Mouse (Mus musculus) adrenal gland, adult 2 months (tissue): ENCODE measurements around the gene Tnnt3. TPM values are rescaled to one million over a fixed set of nuclear protein-coding genes. Genes with fewer than 3 reads are reported as not detected.

Source experiments
- DNase-seq: peaks from one replicate; pipeline ENCODE4 v3.0.0; 2021
- long read RNA-seq: library from polyadenylated mRNA; stranded (forward); transcript quantifications from one replicate; pipeline ENCODE4 v2.0.0, GENCODE M21; 2021
- polyA plus RNA-seq: library from polyadenylated mRNA; depleted of rRNA; stranded (reverse); fragments of >200 nt; gene quantifications from 2 replicates; pipeline ENCODE4 v1.2.3, GENCODE M21; 2012; rRNA removed
- total RNA-seq, 2 experiments: library from RNA; stranded (reverse); gene quantifications; 2 replicates each; pipeline ENCODE4 v1.2.3; 2021

The Tnnt3 gene
- total RNA-seq: not detected
- 0.52 TPM in 1 of 2 replicates, not detected in the other for polyA plus RNA-seq
- long read RNA-seq: 0 reads

DNA sequence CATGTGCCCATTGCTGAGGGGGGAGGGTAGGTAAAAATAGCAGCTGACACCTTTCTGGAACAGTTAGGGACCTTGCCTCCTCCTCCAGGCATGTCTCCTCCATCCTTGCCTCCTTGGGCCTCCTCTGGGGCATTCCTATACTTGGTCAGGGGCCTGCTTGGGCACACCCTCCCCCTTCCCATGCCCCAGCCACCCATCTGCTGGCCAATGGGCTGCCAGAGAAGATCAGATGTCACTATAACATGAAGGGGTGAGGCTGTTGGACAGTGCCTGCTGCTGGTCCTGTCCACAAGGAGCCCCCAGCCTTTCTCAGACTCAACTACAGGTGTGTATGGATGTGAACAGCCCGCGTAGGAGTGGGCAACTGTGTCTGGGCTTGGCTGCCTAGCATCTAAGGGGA, at the start of gene Tnnt3:
Tnnt3 (plus strand) TSS at position 262 of the 400 bp plus-strand sequence.
- no peak for DNase-seq

DNA sequence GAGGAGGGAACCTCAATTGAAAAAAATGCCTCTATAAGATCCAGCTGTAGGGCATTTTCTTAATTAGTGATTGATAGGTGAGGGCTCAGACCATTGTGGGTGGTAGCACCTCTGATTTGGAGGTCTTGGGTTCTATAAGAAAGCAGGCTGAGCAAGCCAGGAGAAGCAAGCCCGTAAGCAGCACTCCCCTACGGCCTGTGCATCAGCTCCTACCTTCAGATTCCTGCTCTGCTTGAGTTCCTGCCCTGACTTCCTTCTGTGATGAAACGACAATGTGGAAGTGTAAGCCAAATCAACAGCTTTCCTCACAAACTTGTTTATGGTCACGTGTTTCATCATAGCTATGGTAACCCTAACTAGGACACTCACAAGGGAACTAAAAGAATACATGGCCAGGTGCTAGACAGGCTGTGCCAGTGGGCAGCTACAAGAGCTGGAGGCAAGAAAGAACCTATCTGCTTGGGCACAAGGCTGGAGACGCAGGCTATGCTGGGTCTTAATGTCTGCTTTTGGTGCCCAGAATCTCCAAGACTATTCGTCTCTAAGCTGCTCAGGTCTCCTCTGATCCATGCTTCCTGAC, 49.5 kb upstream of the Tnnt3 start:
- DNase-seq: no peak

DNA sequence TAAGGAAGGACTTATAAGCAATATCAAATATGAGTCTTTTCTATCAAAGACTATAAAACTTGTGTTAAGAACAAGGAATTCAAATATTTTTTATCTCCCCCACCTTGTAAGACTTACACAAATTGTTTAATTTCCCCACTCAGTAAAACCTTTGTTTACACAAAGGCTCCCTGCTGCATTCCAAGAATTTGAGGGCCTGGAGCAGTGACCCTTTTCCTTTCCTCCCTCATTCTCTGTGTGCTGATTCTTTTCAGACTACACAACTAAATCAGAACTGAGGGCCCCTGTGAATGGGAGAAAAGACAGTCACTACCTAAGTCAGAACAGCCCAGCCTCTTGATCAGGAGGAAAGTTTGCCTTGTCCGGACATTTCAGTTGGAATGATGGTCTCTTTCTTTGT, 43.9 kb upstream of the Tnnt3 start:
- DNase-seq: no peak

DNA sequence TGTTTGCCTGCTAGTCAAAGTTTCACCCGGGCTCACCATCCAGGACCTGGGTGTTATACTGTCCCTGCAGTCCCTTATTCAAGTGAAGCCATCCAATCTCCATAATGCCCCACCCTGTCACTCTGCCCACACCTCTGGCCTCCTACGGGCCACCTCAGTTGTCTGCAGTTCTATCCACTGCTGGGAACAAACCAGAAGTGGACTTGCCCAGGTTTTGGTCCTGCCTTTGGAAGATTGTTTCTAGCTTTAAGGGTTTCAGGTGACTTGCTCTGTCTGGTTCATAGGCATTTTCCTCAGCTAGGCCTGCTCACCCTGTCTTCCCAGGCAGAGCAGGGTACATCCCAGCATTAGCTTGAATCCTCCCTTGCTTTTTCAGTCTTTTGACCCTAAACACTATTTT, 43.4 kb upstream of the Tnnt3 start:
- DNase-seq: no peak

DNA sequence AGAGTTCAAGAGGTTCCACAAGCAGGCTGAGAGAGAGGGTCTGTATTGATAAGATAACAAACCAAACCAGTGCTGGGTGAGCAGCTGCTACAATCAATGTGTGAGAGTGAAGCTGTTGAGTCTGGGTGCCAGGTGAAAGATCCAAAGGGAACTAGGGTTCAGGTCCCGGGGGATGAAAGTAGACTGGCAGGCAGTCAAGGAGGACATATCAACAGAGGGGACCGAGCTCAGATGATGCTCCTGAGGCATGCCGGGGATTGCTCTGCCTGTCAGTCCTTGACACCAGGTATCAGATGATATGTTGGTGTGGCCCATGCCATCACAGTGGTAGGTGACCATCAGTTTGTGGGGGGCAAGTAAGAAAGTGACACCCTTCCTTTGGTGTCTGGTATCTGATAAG, 41.8 kb upstream of the Tnnt3 start:
- no peak for DNase-seq

DNA sequence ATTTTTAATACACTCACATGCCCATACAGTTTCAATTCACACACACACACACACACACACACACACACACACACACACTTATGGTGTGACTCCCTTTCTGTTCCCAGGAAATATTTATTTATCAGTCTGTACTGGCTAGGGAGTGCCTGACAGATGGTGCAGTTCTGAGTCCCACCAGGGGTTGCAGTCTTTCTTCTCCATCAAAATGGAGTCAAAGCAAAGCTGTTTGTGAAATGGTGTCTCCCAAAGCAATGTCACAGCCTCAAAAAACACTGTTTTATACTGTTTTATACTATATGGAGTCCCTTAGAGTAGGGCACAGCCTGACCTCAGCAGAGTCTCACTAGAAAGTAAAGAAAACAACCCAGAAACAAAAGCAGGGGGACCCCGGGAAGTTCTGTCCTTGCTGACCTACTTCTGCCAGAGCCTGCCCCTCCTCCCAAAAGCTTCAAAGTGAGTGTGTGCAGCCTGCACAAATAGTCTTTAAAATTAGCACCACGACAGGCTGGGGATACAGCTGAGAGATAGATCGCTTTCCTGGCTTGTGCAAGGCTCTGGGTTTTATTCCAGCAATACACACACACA, 41.3 kb upstream of the Tnnt3 start:
- no peak for DNase-seq

DNA sequence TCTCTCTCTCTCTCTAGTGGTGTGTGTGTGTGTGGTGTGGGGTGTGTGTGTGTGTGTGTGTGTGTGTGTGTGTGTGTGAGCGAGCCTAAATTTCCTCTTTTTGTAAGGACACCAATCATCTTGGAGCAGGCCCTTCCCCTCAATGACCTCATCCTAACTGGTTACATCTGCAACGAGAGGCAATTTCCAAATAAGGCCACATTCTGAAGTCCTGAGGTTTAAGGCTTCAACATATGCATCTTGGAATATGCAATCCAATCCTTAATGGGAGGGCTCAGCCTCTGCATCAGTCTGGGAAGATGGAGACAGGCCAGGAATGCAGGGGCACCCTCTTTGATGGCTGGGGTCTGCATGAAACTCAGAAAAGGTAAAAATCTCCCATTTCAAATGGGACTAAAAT, 40.6 kb upstream of the Tnnt3 start:
- DNase-seq: no peak

DNA sequence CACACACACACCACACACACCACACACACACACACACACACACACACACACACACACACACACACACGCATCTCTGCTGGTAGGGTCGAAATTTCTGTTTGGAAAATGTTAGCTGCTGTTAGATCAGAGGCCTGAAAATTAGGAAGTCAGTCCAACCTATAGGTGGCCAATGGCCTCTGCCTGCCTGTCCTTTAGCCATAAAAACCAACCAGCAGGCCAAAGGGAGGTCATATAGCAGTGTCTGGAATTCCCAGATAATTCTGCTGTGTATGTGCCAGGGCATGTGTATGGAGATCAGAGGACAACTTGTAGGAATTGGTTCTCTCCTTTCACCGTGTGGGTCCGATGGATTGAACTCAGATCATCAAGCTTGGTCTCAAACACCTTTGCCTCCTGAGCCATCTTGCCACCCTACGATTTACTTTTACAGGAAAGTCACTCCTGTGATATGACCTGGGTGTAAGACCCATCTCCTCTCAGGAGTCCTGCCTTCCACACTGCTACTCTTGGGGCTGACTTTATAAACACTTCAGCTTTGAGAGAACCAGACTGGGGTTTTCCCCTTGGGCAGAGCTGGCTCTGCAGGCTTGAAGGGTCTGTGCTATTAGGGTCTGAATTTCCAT, 39.8 kb upstream of the Tnnt3 start:
- DNase-seq: no peak

DNA sequence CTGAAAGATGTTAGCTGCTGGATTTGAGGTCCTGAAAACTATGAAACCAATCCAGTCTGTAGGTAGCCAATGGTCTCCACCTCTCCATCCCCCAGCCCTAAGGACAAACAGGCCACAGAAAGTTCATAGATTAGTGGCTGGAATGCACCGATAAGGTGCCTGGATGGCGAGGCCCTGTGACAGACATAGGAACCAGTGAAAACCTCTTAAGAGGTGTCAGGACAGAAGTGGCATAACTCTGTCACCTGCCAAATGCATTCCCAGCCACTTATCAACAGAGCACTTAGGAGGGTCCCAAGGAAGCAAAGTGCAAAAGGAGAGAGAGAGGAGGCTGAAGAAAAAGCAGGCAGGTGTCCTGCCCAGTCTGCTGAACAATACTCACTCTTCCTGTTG, 39.3 kb upstream of the Tnnt3 start:
- DNase-seq: no peak

DNA sequence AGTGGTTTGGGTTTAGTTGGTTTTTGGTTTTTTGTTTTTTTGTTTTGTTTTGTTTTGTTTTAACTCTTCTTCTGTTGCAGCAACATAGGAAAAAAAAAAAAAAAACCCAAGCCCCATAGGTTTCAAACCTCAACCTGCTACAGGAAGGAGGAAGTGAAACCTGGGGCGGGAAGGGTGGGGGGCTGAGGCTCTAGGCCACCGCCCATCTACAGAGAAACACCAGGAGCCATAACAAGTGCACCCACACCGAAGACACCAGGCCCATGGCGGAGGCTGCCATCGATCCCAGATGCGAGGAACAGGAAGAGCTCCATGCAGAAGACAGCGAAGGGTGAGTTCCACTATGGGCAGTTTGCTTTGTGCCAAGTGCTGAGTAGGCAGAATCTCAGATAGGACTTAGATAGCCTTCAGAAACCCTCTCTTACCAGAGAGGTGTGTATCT, 38.0 kb upstream of the Tnnt3 start, which contains the start of gene Lsp1:
Lsp1 (plus strand) TSS at position 174 of the 442 bp plus-strand sequence.
- DNase-seq: no peak

DNA sequence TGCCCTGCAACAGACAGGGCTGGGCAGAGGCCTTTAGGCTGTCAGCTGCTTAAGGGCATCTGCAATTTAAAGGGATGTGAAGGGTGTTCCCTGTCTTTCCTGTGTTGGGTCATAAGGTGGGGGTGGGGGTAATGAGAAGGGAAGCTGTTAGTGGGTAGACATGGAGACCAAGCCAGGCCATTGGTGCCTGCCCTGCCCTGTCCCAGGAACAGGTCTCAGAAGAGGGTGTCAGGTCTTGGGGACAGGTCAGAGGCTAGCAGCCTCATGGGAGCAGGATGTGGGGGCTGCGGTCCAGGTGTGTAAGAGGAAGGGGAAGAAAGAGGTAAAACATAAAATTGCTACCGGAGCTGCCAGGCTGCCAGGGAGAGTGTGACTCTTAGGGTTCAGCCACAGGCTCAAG, 37.2 kb upstream of the Tnnt3 start:
- no peak for DNase-seq

DNA sequence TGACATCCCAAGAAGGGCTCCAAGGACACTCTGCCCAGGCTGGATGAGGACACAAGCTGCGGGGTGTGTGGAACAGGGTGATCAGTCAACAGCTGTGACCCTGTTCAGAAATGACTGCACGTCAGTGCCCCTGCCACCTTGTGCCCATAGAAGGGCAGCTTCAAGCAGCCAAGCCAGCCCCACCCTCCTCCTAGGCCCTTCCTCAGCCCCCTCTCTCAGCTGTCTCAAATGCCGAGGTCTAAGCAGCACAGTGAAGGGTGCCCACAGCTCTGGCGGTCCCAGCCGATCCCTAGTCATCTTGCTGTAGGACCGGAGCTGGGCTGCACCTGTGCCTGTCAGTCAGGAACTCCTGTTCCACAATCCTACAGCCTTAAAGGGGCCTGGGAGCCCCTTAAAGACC, 36.4 kb upstream of the Tnnt3 start:
- no peak for DNase-seq

DNA sequence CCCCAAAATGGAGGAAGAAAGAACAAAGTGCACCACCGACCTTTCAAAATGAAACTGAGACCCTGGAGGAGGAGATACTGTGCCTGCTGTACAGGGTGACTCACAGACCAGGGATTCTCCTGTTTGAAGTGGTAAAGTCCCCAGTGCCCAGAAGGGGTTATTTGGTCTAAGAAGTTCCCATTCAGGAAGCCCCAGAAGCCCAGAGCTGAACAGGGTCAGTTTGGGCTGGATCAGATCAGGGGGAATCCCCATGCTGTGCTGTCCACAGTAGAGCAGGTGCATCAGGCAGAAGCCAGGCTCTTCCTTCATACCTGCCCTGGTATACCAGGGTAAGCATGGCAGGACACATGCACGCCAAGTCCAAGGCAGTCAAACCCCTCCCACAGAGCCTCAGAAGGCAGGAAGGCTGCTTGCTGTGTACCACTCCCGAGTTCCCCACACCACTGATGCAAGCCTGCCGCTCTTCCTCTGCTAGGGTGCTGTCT, 36.0 kb upstream of the Tnnt3 start:
- DNase-seq: no peak

DNA sequence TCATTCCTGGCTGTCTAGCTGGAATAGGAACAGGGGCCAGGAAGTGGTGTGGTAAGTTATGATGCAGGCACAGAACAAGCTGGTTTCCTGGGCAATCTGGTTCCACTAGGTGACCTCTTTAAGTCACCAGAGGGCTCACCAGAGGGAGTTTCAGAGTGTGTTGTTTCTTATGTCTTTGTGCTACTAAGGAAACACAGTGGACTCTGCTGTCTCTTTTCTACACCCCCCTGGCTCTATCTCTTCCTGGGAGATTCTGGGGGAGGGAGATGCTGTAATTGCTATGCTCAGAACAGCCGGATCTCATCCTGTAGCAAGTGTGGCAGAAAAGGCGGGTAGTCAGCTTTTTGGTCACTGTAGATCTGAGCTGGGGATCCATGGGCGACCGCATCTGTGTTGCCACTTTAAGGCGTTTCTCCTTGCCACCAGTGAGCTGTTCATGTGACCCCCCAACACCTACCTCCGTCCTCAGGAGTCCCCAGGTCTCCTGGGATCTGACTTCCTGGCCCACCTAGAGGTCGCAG, 28.4 kb upstream of the Tnnt3 start:
- no peak for DNase-seq

DNA sequence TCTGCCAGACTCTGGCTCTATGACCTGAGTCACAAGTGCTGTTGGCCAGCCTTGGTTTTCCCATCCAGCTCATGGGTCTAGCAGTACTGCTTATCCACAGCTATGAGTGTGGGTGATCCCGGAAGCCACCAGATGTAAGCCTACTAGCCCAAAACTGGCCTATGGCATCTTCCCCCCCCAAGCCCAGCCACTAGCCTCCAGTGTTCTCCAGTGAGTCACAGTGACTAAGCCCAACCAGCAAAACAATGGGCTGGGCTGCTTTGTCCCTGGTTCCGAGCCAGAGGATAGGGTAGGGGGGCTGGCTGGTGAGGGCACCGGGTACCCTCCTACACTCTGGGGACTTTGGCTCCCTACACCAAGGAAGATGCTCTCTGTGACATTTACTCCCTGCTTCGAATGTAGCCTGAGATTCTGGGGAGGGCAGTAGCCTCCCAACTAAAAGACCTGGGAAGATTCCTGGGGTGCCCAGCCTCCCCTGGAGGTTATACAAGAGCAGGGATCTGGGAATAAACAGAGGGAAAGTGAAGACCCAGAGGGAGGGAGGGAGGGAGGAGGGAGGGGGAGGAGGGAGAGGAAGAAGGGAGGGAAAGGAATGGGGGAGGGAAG, 27.7 kb upstream of the Tnnt3 start:
- DNase-seq: peak; percentile 36

DNA sequence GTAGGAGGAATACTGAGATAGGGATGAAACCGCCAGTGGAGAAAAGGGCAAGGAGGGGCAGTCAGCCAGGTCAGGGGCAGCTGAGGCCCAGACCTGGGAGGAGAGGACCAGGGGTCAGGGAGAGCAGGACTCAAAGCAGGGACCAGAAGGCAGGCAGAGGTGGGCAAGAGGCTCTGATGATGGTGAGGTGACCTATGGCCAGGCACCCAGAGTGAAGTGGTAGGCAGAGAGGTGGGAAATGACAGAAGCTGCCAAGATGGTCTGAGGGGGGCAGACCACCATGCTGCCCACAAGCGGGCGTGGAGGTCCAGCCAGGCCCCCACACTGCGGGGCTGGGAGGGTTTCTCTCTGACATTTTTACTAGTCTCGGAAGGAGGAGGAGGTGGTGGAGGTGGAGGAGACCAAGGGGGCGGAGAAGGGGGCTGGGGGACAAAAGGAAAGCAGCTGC, 27.2 kb upstream of the Tnnt3 start:
- no peak for DNase-seq

DNA sequence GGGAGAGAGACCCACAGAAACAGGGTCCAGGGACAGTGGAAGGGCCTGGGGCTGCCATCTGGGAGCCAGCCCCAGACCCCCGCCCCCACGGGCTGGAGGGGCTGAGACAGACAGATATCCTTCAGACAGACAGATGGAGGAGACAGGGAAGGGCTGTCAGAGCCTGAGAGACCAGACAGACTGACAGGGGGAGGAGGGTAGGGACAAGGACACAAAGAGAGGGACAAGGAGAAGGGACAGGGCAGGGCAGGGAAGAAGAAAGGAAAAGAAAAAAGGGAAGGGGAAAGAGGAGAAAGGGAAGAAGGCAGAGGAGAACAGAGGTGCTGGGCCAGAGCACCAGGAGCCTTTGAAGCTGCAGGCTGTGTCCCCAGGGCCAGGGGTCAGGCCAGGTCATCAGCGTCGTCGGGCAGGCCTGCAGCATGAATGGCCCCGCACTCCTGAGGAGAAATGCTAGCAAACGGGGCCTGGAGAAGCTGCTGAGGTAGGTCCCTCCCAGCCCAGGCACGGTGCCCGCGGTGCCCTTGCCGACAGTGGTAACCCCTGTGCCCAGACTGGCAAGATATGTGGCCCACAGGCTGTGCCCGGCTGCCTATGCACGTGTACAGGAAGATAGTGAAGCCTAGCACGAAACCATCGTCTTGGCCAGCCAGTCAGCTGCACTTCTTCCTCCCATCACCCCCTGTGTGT, 26.6 kb upstream of the Tnnt3 start:
- peak; percentile 35 for DNase-seq

DNA sequence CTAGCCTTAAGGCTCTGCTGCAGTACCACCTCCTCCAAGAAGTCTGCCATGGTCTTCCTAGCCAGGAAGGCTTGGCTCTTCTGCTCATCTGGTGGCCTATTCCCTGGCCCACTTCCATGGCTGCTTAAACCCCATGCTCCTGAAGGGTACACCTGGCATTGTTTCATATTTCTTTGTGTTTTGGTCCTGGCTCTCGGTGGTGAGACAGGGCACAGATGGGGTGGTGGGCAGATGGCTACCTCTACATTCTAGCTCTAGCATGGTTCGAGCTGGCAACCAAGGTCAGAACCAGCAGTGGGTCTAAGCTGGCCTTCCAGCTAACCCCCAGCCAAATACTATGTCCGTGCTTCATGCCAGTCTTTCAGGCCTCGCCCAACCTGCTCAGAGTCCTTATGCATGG, 25.7 kb upstream of the Tnnt3 start:
- DNase-seq: no peak

DNA sequence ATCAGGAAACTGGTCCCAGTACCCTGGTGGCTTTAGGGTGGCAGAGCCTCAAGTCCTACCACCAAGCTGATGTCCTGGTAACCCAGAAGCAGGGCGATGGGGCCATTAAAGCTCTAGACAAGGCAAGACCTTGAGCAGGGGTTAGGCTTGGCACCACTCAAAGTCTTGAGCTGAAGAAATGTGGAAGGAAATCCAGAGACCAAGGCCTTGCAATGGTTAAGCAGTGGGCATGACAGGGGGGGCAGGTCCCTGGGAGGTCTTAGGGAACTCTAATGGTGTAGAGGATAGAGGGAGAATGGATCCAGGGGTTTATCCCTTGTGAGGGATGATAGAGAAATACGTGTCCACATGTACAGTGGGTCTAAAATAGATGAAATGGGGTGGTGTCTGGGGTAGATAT, 25.2 kb upstream of the Tnnt3 start:
- DNase-seq: no peak

DNA sequence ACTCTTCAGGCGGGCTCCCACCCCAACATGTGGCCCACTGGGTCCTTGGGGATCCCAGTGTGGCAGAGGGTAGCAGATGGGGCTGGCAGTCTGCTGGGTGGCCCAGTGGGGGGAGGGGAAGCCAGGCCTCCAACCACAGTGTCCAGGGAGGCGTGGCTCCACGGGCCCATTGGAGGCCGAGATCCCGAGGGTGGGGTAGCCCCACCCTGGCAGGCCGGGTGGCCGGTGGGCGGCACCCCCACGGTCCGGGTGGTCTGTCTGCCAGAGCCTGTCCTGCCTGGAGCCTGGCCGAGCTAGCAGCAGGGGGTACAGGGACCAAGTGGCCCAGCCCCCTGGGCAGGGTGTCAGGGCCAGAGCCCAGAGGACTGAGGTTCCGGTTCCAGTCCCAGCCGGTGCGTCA, 23.8 kb upstream of the Tnnt3 start:
- peak; percentile 12 for DNase-seq

DNA sequence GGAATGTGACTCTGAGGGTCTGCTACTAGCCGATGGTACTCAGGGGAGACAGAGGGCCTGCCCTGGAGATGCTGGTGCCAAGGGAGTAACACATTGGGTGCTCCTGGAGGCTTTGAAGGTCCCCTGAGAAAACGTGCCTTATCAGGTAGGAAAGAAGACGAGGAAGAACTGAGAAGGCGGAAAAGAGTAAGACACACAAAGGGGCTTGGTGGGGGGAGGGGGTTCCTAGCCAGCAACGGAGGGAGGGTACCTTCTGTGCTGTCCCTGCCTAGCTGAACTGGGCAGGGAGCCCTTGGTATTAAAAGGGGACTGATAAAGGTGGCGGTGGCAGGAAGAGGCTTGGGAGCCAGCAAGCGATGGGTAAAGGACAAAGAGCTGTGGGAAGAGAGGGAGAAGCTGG, 23.0 kb upstream of the Tnnt3 start:
- DNase-seq: no peak

DNA sequence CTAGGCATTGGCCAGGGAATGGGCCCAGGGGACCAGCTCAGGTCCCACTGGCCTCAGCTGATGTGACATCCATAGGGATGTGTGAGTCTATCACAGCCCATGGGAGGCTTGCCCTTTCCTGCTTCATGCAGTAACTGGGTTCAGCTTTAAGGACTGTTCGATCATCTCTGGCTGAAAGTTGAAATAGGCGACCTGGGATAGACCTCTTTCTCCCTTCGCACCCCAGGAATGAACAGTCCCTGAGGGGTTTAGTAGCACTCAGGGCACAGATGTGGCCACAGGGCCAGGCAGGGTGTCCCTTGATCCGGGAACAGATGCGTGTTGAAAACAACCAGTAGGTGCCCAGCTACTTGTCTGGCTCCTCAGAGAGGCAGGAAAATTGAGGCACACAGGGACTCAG, 22.4 kb upstream of the Tnnt3 start:
- no peak for DNase-seq
